Mouse (Mus musculus) stomach, embryonic 14.5 days (tissue): Measurements from ENCODE around the gene Tspan15. TPM values are rescaled to one million over a fixed set of nuclear protein-coding genes. Genes with fewer than 3 reads are reported as not detected.

Experiments
- ATAC-seq: fragments of 200-750 bp; cut with Nextera tagmentation; 2 replicates; pipeline ENCODE4 v1.8.0; 2017; ENCODE audit warnings: low read depth, moderate TSS enrichment; ENCODE audit not compliant: insufficient number of reproducible peaks, insufficient read depth, low FRiP score
- H3K27ac ChIP-seq: fragments of 300-500 bp; sonication (generic); 2 replicates; pipeline ENCODE4 v1.5.1; 2014; ENCODE audit warnings: mild to moderate bottlenecking, low read length, moderate library complexity, mixed read lengths
- H3K27me3 ChIP-seq: fragments of 300-500 bp; sonication (generic); 2 replicates; pipeline ENCODE4 v1.6.1; 2014; ENCODE audit warnings: low read length, control low read depth, mixed read lengths; ENCODE audit not compliant: control insufficient read depth, insufficient read depth
- H3K36me3 ChIP-seq: fragments of 300-500 bp; sonication (generic); 2 replicates; pipeline ENCODE4 v1.6.1; 2014; ENCODE audit warnings: mild to moderate bottlenecking, control low read depth, low read length, moderate library complexity, mixed read lengths; ENCODE audit not compliant: control insufficient read depth, insufficient read depth
- H3K4me1 ChIP-seq: fragments of 300-500 bp; sonication (generic); 2 replicates; pipeline ENCODE4 v1.6.1; 2014; ENCODE audit warnings: low read length, control low read depth, mixed read lengths; ENCODE audit not compliant: control insufficient read depth, insufficient read depth
- H3K4me2 ChIP-seq: fragments of 300-500 bp; sonication (generic); replicated peaks from 2 replicates; pipeline ENCODE4 v1.6.1; 2014; ENCODE audit warnings: low read depth, low read length, control low read depth
- H3K4me3 ChIP-seq: fragments of 300-500 bp; sonication (generic); 2 replicates; pipeline ENCODE4 v1.5.1; 2014; ENCODE audit warnings: low read depth, low read length, control low read depth
- H3K9ac ChIP-seq: fragments of 300-500 bp; sonication (generic); replicated peaks from 2 replicates; pipeline ENCODE4 v1.6.1; 2014; ENCODE audit warnings: low read depth, mild to moderate bottlenecking, control low read depth, low read length, moderate library complexity, mixed read lengths
- H3K9me3 ChIP-seq: fragments of 300-500 bp; sonication (generic); 2 replicates; pipeline ENCODE4 v1.6.1; 2016; ENCODE audit warnings: low read depth, low read length, control low read depth; ENCODE audit not compliant: control insufficient read depth
- WGBS: fragments of 180-500 bp; shearing (Covaris S2); extraction: QIAGEN DNeasy Blood & Tissue Kit; methylation state at CpG from one replicate; pipeline ENCODE4 v1.1.7; 2014; 5-methylcytosine and 5-hydroxymethylcytosine counted together
- polyA plus RNA-seq: library from polyadenylated mRNA; unstranded; fragments of >200 nt; fragmentation: Nextera tagmentation; extraction: Ambion mirVana; gene quantifications from 2 replicates; pipeline ENCODE4 v1.2.1, GENCODE M21; 2014

The Tspan15 gene
- polyA plus RNA-seq, 1 experiment from 2014 or later = 32.8 TPM

DNA sequence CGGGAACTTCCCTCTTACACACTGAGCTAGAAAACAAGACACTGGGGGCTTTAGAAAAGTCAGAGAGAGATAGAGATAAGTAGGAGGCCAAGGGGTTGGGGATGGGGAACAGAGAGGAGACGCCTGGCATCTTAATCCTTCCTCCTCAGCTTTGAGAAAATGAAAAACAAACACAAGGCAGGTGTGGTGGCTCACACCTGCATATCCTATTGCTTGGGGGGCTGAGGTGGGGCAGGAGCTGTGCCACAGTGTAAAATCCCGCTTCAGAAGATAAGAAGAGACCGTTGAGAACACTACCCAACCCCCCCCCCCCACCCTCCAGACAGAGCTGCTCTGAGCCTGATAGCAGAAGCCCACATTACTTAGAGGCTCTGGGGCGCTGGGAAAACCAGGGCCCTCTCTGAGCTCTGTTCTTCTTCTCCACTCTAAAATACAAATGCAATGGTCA lies 15.9 kb downstream of the Tspan15 start:
- peak; percentile 25; the same call in 1 of the 2 replicates for ATAC-seq
- whole genome bisulfite sequencing = 35% methylated on average over 5 of the region's 5 CpGs
- Histone ChIP-seq H3K9ac (no peak overlapping the region), H3K36me3 (no peaks in the 10 kb centered on the region), H3K4me1 (peaks cover 21% of the 10 kb centered on the region), H3K9me3 (no peaks in the 10 kb centered on the region), H3K4me3 (no peak overlapping the region), H3K4me2 (no peak overlapping the region), H3K27ac (no peak overlapping the region; the same call in 1 of the 2 replicates), H3K27me3 (no peaks in the 10 kb centered on the region)

DNA sequence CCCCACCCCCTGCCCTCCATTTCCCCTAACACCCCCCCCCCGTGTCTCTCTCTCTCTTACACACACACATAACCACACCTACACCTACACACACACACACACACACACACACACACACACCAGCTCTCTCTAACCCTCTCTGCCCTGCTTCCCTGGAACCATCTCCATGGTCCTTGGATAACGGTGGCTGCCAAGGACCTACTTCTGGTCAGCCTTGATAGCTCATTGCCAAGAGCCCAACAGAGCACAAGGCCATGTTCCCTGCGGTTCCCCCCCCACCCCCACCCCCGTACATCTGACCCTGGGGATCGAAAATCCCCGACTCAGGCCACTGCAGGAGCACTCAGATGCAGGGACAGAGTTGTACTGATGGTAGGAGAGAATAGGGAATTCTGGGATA lies 19.7 kb downstream of the Tspan15 start:
- Histone ChIP-seq H3K27ac (peak overlapping the region; percentile 39; the same call in 1 of the 2 replicates), H3K4me1 (peaks cover 29% of the 10 kb centered on the region), H3K4me2 (no peak overlapping the region), H3K9me3 (no peaks in the 10 kb centered on the region), H3K4me3 (no peak overlapping the region), H3K27me3 (no peaks in the 10 kb centered on the region), H3K36me3 (no peaks in the 10 kb centered on the region), H3K9ac (no peak overlapping the region)
- ATAC-seq = no peak
- WGBS = 59% methylated on average over 6 of the region's 6 CpGs

DNA sequence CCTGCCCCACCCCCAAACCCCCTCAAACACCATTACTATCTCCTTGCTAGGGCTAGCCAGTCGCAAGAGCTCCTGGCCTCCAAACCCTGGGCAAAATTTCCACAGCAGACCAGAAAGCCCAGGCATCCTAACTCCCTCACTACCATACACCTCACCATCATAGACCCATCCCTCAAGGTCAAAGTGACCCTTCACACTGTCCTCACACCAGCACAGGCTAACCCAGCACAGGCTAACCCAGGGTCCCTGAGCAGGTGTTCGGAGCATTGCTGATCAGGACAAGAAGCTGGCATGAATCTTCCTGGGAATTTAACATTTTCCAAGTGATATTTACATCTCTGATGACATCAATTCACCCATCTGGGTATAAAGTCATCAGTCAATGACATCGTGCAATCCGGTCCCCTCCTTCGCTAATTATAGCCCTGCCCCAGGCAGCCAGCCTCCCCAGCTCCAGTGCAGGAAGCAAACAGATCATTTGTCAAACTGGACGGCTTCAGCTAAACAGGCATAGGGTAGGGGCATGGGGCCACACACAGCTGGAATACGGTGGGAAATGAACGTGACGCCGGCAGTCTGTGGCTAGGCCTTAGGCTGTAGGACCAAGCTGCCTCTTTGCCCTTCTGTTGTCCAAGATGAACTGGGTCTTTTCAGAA lies 22.7 kb downstream of the Tspan15 start:
- WGBS = 17% methylated on average over 10 of the region's 10 CpGs
- Histone ChIP-seq H3K4me1 (peaks cover 25% of the 10 kb centered on the region), H3K27ac (peak overlapping the region; percentile 28; the same call in 1 of the 2 replicates), H3K4me3 (no peak overlapping the region), H3K9me3 (no peaks in the 10 kb centered on the region), H3K36me3 (no peaks in the 10 kb centered on the region), H3K27me3 (no peaks in the 10 kb centered on the region), H3K4me2 (no peak overlapping the region), H3K9ac (no peak overlapping the region)
- peak; percentile 44; the same call in 1 of the 2 replicates for ATAC-seq

DNA sequence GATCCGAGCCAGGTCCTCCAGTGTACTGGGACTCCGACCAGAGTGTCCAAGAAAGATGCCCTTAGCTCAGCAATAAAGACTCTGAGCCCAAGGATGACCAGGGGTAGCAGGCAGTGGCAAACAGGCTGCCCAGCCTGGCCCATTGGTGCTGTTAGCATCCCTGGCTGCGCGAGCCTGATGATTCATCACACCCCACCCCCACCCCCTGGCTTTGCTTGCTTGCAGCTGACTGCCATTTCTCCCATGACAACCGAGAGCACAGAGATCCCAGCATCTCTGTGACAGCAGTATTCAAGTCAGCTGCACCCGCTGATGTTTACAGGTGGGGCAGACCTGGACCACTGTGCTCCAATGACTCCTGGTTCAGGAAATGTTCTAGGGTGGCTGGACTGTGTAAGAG lies 28.5 kb downstream of the Tspan15 start:
- Histone ChIP-seq H3K27me3 (no peaks in the 10 kb centered on the region), H3K4me2 (no peak overlapping the region), H3K4me3 (no peak overlapping the region), H3K36me3 (no peaks in the 10 kb centered on the region), H3K9ac (no peak overlapping the region), H3K9me3 (no peaks in the 10 kb centered on the region), H3K4me1 (no peaks in the 10 kb centered on the region), H3K27ac (no peak overlapping the region)
- no peak for ATAC-seq
- WGBS = 76% methylated on average over 6 of the region's 6 CpGs

- ATAC-seq = no peak
- Histone ChIP-seq H3K9me3 (no peaks in the 10 kb centered on the region), H3K4me1 (no peaks in the 10 kb centered on the region), H3K4me3 (no peak overlapping the region), H3K9ac (no peak overlapping the region), H3K27ac (no peak overlapping the region), H3K36me3 (no peaks in the 10 kb centered on the region), H3K4me2 (no peak overlapping the region), H3K27me3 (no peaks in the 10 kb centered on the region)
- WGBS = 62% methylated on average over 1 of the region's 1 CpGs
These were observed 32.2 kb downstream of the Tspan15 start for GRCm38 (mm10) chr10:62198891-62199290.

DNA sequence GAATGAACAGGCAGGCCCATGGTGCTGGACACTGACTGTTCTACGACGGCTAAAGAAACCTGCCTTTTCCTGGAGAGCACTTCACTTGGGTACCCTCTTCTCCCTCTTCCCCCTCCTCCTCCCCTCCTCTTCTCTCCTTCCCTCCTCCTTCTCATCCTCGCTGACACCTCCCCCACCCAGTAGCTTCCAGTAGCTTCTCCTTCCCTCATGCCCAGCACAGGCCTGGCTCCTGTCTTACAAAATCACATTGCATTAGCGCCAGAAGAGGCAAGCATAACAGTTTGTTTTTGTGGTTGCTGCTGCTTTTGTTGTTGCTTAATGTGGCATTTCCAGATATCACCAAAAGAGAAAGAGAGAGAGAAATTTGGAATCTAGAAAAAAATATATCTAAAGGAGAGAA lies 33.6 kb downstream of the Tspan15 start:
- Histone ChIP-seq H3K27me3 (no peaks in the 10 kb centered on the region), H3K27ac (no peak overlapping the region), H3K4me3 (no peak overlapping the region), H3K9me3 (no peaks in the 10 kb centered on the region), H3K36me3 (no peaks in the 10 kb centered on the region), H3K4me2 (no peak overlapping the region), H3K4me1 (0 out of 2 replicates have a peak, but pooled peaks cover 4% of the 10 kb centered on the region), H3K9ac (no peak overlapping the region)
- WGBS = 61% methylated on average over 4 of the region's 4 CpGs
- no peak for ATAC-seq

DNA sequence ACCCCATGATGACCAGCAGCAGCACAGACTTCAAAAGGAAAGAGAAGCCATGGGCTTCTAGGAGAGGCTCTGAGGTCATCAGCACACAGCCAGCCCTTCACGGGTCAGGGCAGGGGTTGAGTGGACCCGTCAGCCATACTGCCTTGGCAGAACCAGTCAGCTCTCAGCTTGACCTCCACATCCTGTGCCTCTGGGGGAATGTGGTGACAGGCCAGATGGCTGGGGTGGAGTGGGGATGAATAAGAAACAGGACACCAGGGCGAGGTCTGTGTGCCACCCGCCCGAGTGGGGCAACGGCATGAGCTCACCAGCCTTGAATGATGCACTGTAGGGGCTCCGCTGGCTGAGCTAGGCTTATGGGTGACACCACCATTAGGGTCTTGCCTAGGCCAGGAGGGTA lies 35.7 kb downstream of the Tspan15 start:
- no peak overlapping the region for H3K27ac ChIP-seq
- H3K4me1 ChIP-seq = 0 out of 2 replicates have a peak, but pooled peaks cover 4% of the 10 kb centered on the region
- H3K27me3 ChIP-seq = no peaks in the 10 kb centered on the region
- H3K9me3 ChIP-seq = no peaks in the 10 kb centered on the region
- no peak overlapping the region for H3K4me3 ChIP-seq
- no peak for ATAC-seq
- no peak overlapping the region for H3K9ac ChIP-seq
- no peaks in the 10 kb centered on the region for H3K36me3 ChIP-seq
- no peak overlapping the region for H3K4me2 ChIP-seq
- WGBS = 63% methylated on average over 7 of the region's 7 CpGs

GRCm38 (mm10) chr10:62194946-62195345 lies 36.1 kb downstream of the Tspan15 start:
- WGBS = 53% methylated on average over 6 of the region's 6 CpGs
- no peaks in the 10 kb centered on the region for H3K9me3 ChIP-seq
- H3K36me3 ChIP-seq = no peaks in the 10 kb centered on the region
- 0 out of 2 replicates have a peak, but pooled peaks cover 4% of the 10 kb centered on the region for H3K4me1 ChIP-seq
- no peak overlapping the region for H3K4me2 ChIP-seq
- H3K4me3 ChIP-seq = no peak overlapping the region
- H3K27ac ChIP-seq = no peak overlapping the region
- H3K9ac ChIP-seq = no peak overlapping the region
- no peaks in the 10 kb centered on the region for H3K27me3 ChIP-seq
- ATAC-seq = no peak

GRCm38 (mm10) chr10:62194461-62194860 lies 36.6 kb downstream of the Tspan15 start:
- Histone ChIP-seq H3K27ac (no peak overlapping the region), H3K9ac (no peak overlapping the region), H3K27me3 (no peaks in the 10 kb centered on the region), H3K36me3 (no peaks in the 10 kb centered on the region), H3K9me3 (no peaks in the 10 kb centered on the region), H3K4me2 (no peak overlapping the region), H3K4me3 (no peak overlapping the region), H3K4me1 (0 out of 2 replicates have a peak, but pooled peaks cover 4% of the 10 kb centered on the region)
- WGBS = 71% methylated on average over 5 of the region's 5 CpGs
- 0 out of 2 replicates have a peak, but pooled peaks have one; percentile 35 for ATAC-seq
